Mouse (Mus musculus) heart, embryonic 15.5 days (tissue): ENCODE measurements around the gene Rnf207. TPM values are rescaled to one million over a fixed set of nuclear protein-coding genes. Genes with fewer than 3 reads are reported as not detected.

Experiments used
- ATAC-seq: fragments of 200-750 bp; cut with Nextera tagmentation; replicated peaks from 2 replicates; pipeline ENCODE4 v1.8.0; 2017; ENCODE audit warnings: low read depth, moderate TSS enrichment; ENCODE audit not compliant: insufficient number of reproducible peaks, insufficient read depth, low FRiP score
- H3K27ac ChIP-seq: fragments of 300-500 bp; sonication (generic); 2 replicates; pipeline ENCODE4 v1.5.1; 2015; ENCODE audit warnings: mild to moderate bottlenecking, inconsistent platforms
- H3K27me3 ChIP-seq: fragments of 300-500 bp; sonication (generic); 2 replicates; pipeline ENCODE4 v1.6.1; 2015; ENCODE audit warnings: inconsistent platforms
- H3K36me3 ChIP-seq: fragments of 300-500 bp; sonication (generic); 2 replicates; pipeline ENCODE4 v1.6.1; 2015; ENCODE audit warnings: mild to moderate bottlenecking, inconsistent platforms
- H3K4me1 ChIP-seq: fragments of 300-500 bp; sonication (generic); replicated peaks from 2 replicates; pipeline ENCODE4 v1.6.1; 2015; ENCODE audit warnings: inconsistent platforms
- H3K4me2 ChIP-seq: fragments of 300-500 bp; sonication (generic); 2 replicates; pipeline ENCODE4 v1.6.1; 2015; ENCODE audit warnings: inconsistent platforms, mild to moderate bottlenecking, moderate library complexity
- H3K4me3 ChIP-seq: fragments of 300-500 bp; sonication (generic); 2 replicates; pipeline ENCODE4 v1.5.1; 2015; ENCODE audit warnings: mild to moderate bottlenecking, inconsistent platforms
- H3K9ac ChIP-seq: fragments of 300-500 bp; sonication (generic); 2 replicates; pipeline ENCODE4 v1.6.1; 2015; ENCODE audit warnings: mild to moderate bottlenecking, inconsistent platforms
- H3K9me3 ChIP-seq: fragments of 300-500 bp; sonication (generic); replicated peaks from 2 replicates; pipeline ENCODE4 v1.6.1; 2016; ENCODE audit warnings: inconsistent platforms
- WGBS: fragments of 180-500 bp; shearing (Covaris S2); methylation state at CpG from one replicate; pipeline ENCODE4 v1.1.7; 2015; ENCODE audit warnings: mixed read lengths; 5-methylcytosine and 5-hydroxymethylcytosine counted together
- polyA plus RNA-seq: library from polyadenylated mRNA; unstranded; fragments of >200 nt; fragmentation: Nextera tagmentation; extraction: Ambion mirVana; gene quantifications from 2 replicates; pipeline ENCODE4 v1.2.1, GENCODE M21; 2015

The Rnf207 gene
- polyA plus RNA-seq, 1 experiment from 2014 or later = 103 TPM

GRCm38 (mm10) chr4:152345120-152345889, 26.5 kb upstream of the Rnf207 start:
- Histone ChIP-seq H3K27ac (no peak overlapping the region), H3K4me1 (peaks cover 16% of the 10 kb centered on the region), H3K4me2 (no peak overlapping the region), H3K9me3 (no peaks in the 10 kb centered on the region), H3K36me3 (no peaks in the 10 kb centered on the region), H3K4me3 (no peak overlapping the region), H3K9ac (no peak overlapping the region), H3K27me3 (peaks cover 74% of the 10 kb centered on the region)
- no peak for ATAC-seq
- 39% methylated on average over 7 of the region's 7 CpGs for WGBS

- no peak overlapping the region for H3K4me3 ChIP-seq
- no peak overlapping the region for H3K9ac ChIP-seq
- no peak overlapping the region for H3K27ac ChIP-seq
- no peak for ATAC-seq
- H3K4me2 ChIP-seq = no peak overlapping the region
- no peaks in the 10 kb centered on the region for H3K36me3 ChIP-seq
- 51% methylated on average over 7 of the region's 7 CpGs for WGBS
- H3K9me3 ChIP-seq = no peaks in the 10 kb centered on the region
- H3K27me3 ChIP-seq = peaks cover 74% of the 10 kb centered on the region
- peaks cover 18% of the 10 kb centered on the region for H3K4me1 ChIP-seq
These were observed 25.9 kb upstream of the Rnf207 start for GRCm38 (mm10) chr4:152344651-152345050.

- H3K4me3 ChIP-seq = no peak overlapping the region
- H3K27ac ChIP-seq = no peak overlapping the region
- ATAC-seq = no peak
- no peak overlapping the region for H3K4me2 ChIP-seq
- H3K36me3 ChIP-seq = no peaks in the 10 kb centered on the region
- H3K27me3 ChIP-seq = peaks cover 74% of the 10 kb centered on the region
- H3K9me3 ChIP-seq = no peaks in the 10 kb centered on the region
- peaks cover 31% of the 10 kb centered on the region for H3K4me1 ChIP-seq
- no peak overlapping the region for H3K9ac ChIP-seq
- WGBS = 12% methylated on average over 5 of the region's 5 CpGs
These were observed 24.5 kb upstream of the Rnf207 start for GRCm38 (mm10) chr4:152343296-152343695.

- Histone ChIP-seq H3K4me3 (no peak overlapping the region), H3K36me3 (no peaks in the 10 kb centered on the region), H3K4me2 (no peak overlapping the region), H3K9me3 (no peaks in the 10 kb centered on the region), H3K4me1 (peaks cover 33% of the 10 kb centered on the region), H3K27ac (no peak overlapping the region), H3K9ac (no peak overlapping the region), H3K27me3 (peaks cover 82% of the 10 kb centered on the region)
- ATAC-seq = no peak
- WGBS = 34% methylated on average over 15 of the region's 15 CpGs
These were observed 21.9 kb upstream of the Rnf207 start for GRCm38 (mm10) chr4:152340584-152341284.

- Histone ChIP-seq H3K9me3 (no peaks in the 10 kb centered on the region), H3K27ac (no peak overlapping the region), H3K4me3 (peak overlapping the region; percentile 56), H3K9ac (peak overlapping the region; percentile 53), H3K27me3 (peaks cover 79% of the 10 kb centered on the region), H3K4me2 (peak overlapping the region; percentile 97), H3K36me3 (peaks cover 1% of the 10 kb centered on the region), H3K4me1 (peaks cover 23% of the 10 kb centered on the region)
- 4% methylated on average over 25 of the region's 26 CpGs for whole genome bisulfite sequencing
- no peak for ATAC-seq
These were observed 20.5 kb upstream of the Rnf207 start for GRCm38 (mm10) chr4:152339293-152339790.

- H3K27me3 ChIP-seq = peaks cover 72% of the 10 kb centered on the region
- peak within 1 kb of the TSS; percentile 56 for H3K4me3 ChIP-seq
- no peaks in the 10 kb centered on the region for H3K9me3 ChIP-seq
- under 1% methylated on average over 77 of the region's 120 CpGs for WGBS
- H3K36me3 ChIP-seq = peaks cover 8% of the 10 kb centered on the region
- no peak for ATAC-seq
- H3K4me2 ChIP-seq = peak within 1 kb of the TSS; percentile 97
- no peak within 1 kb of the TSS for H3K27ac ChIP-seq
- H3K9ac ChIP-seq = peak within 1 kb of the TSS; percentile 53
- peaks cover 20% of the 10 kb centered on the region for H3K4me1 ChIP-seq
These were observed 19.9 kb upstream of the Rnf207 start, which contains the start of gene Chd5 for GRCm38 (mm10) chr4:152338419-152339292. Gene Chd5, plus strand, starts transcription at chr4:152338651.

GRCm38 (mm10) chr4:152337772-152338171, 19.0 kb upstream of the Rnf207 start:
- WGBS = 34% methylated on average over 6 of the region's 6 CpGs
- Histone ChIP-seq H3K4me1 (peaks cover 20% of the 10 kb centered on the region), H3K9ac (no peak overlapping the region), H3K9me3 (no peaks in the 10 kb centered on the region), H3K36me3 (peaks cover 16% of the 10 kb centered on the region), H3K4me3 (no peak overlapping the region), H3K4me2 (no peak overlapping the region), H3K27me3 (peaks cover 63% of the 10 kb centered on the region), H3K27ac (no peak overlapping the region)
- no peak for ATAC-seq

- WGBS = 91% methylated on average over 12 of the region's 12 CpGs
- no peak overlapping the region for H3K27ac ChIP-seq
These were observed 14.8 kb upstream of the Rnf207 start for GRCm38 (mm10) chr4:152333587-152333986.

GRCm38 (mm10) chr4:152332952-152333351, 14.2 kb upstream of the Rnf207 start:
- WGBS = 30% methylated on average over 2 of the region's 2 CpGs
- no peak overlapping the region for H3K27ac ChIP-seq
- H3K4me1 ChIP-seq = no peaks in the 10 kb centered on the region
- no peaks in the 10 kb centered on the region for H3K9me3 ChIP-seq
- ATAC-seq = peak; percentile 37
- H3K36me3 ChIP-seq = peaks cover 58% of the 10 kb centered on the region
- H3K27me3 ChIP-seq = peaks cover 16% of the 10 kb centered on the region
- no peak overlapping the region for H3K9ac ChIP-seq
- no peak overlapping the region for H3K4me2 ChIP-seq
- no peak overlapping the region for H3K4me3 ChIP-seq

More at GRCm38 (mm10) chr4:152333587-152333986, 14.8 kb upstream of the Rnf207 start:
- no peak for ATAC-seq
- H3K4me3 ChIP-seq = no peak overlapping the region
- H3K4me1 ChIP-seq = peaks cover 5% of the 10 kb centered on the region
- H3K9ac ChIP-seq = no peak overlapping the region
- H3K36me3 ChIP-seq = peaks cover 53% of the 10 kb centered on the region
- H3K27me3 ChIP-seq = peaks cover 22% of the 10 kb centered on the region
- H3K4me2 ChIP-seq = no peak overlapping the region
- no peaks in the 10 kb centered on the region for H3K9me3 ChIP-seq

GRCm38 (mm10) chr4:152328691-152329090, 9.9 kb upstream of the Rnf207 start:
- 72% methylated on average over 6 of the region's 6 CpGs for WGBS
- no peaks in the 10 kb centered on the region for H3K9me3 ChIP-seq
- ATAC-seq = no peak
- no peak overlapping the region for H3K4me2 ChIP-seq
- H3K27me3 ChIP-seq = no peaks in the 10 kb centered on the region
- H3K4me1 ChIP-seq = peaks cover 12% of the 10 kb centered on the region
- H3K4me3 ChIP-seq = no peak overlapping the region
- peaks cover 54% of the 10 kb centered on the region for H3K36me3 ChIP-seq
- H3K9ac ChIP-seq = no peak overlapping the region
- no peak overlapping the region for H3K27ac ChIP-seq

GRCm38 (mm10) chr4:152326543-152326942, 7.8 kb upstream of the Rnf207 start:
- WGBS = 1% methylated on average over 11 of the region's 11 CpGs
- H3K27me3 ChIP-seq = no peaks in the 10 kb centered on the region
- peaks cover 12% of the 10 kb centered on the region for H3K4me1 ChIP-seq

More at GRCm38 (mm10) chr4:152326543-152326942, 7.8 kb upstream of the Rnf207 start:
- Histone ChIP-seq H3K9me3 (no peaks in the 10 kb centered on the region), H3K27ac (no peak overlapping the region), H3K36me3 (peaks cover 37% of the 10 kb centered on the region), H3K4me3 (peak overlapping the region; percentile 78), H3K9ac (peak overlapping the region; percentile 92), H3K4me2 (peak overlapping the region; percentile 78)
- ATAC-seq = no peak
